Mouse (Mus musculus): ENCODE measurements around the gene Ubtd1. TPM values are rescaled to one million over a fixed set of nuclear protein-coding genes. Genes with fewer than 3 reads are reported as not detected.
A peak's percentile ranks its signal among the peaks of the same experiment; 100 is the strongest.

Ubtd1 gene
- polyA plus RNA-seq, 1 experiment from 2014 or later, result 21.3 TPM

- H3K9me3 ChIP-seq (ENCODE audit: low read length), result no peaks in the 10 kb centered on the region
- no peak overlapping the region for H3K4me3 ChIP-seq (ENCODE audit: low read depth, low read length)
- H3K9ac ChIP-seq (replicated peaks; ENCODE audit: low read depth), result no peak overlapping the region
- ATAC-seq, result peak; percentile 49; the same call in 1 of the 2 replicates
- H3K4me1 ChIP-seq (ENCODE audit: insufficient read depth, low read depth, low read length), result no peaks in the 10 kb centered on the region
- DNase-seq (ENCODE audit: low spot score), result peak; percentile 46
- H3K4me2 ChIP-seq (replicated peaks; ENCODE audit: low read depth, low read length), result no peak overlapping the region
- no peaks in the 10 kb centered on the region for H3K27me3 ChIP-seq (replicated peaks; ENCODE audit: insufficient read depth, low read length)
- no peaks in the 10 kb centered on the region for H3K36me3 ChIP-seq (ENCODE audit: insufficient read depth, low read length)
- TF ChIP-seq EP300 (IDR thresholded peaks at IDR 0.05) (peak; percentile 91), CTCF (IDR thresholded peaks at IDR 0.05) (no peak)
- 42% methylated on average over 7 of the region's 7 CpGs for WGBS
- 0 out of 2 replicates have a peak overlapping the region, but pooled peaks have one; percentile 9 for H3K27ac ChIP-seq (ENCODE audit: low read length)
These were observed 76.9 kb downstream of the Ubtd1 start for GRCm38 (mm10) chr19:42058426-42058825.

- Histone ChIP-seq H3K9me3 (ENCODE audit: low read length) (no peaks in the 10 kb centered on the region), H3K4me2 (replicated peaks; ENCODE audit: low read depth, low read length) (no peak overlapping the region), H3K4me1 (ENCODE audit: insufficient read depth, low read depth, low read length) (no peaks in the 10 kb centered on the region), H3K27me3 (replicated peaks; ENCODE audit: insufficient read depth, low read length) (no peaks in the 10 kb centered on the region), H3K4me3 (ENCODE audit: low read depth, low read length) (no peak overlapping the region), H3K9ac (replicated peaks; ENCODE audit: low read depth) (no peak overlapping the region), H3K27ac (ENCODE audit: low read length) (no peak overlapping the region), H3K36me3 (ENCODE audit: insufficient read depth, low read length) (no peaks in the 10 kb centered on the region)
- whole genome bisulfite sequencing, result 86% methylated on average over 7 of the region's 7 CpGs
- TF ChIP-seq EP300 (IDR thresholded peaks at IDR 0.05) (no peak), CTCF (IDR thresholded peaks at IDR 0.05) (no peak)
- ATAC-seq, result no peak
- DNase-seq (ENCODE audit: low spot score), result no peak
These were observed 79.9 kb downstream of the Ubtd1 start for GRCm38 (mm10) chr19:42061443-42061842.

DNA sequence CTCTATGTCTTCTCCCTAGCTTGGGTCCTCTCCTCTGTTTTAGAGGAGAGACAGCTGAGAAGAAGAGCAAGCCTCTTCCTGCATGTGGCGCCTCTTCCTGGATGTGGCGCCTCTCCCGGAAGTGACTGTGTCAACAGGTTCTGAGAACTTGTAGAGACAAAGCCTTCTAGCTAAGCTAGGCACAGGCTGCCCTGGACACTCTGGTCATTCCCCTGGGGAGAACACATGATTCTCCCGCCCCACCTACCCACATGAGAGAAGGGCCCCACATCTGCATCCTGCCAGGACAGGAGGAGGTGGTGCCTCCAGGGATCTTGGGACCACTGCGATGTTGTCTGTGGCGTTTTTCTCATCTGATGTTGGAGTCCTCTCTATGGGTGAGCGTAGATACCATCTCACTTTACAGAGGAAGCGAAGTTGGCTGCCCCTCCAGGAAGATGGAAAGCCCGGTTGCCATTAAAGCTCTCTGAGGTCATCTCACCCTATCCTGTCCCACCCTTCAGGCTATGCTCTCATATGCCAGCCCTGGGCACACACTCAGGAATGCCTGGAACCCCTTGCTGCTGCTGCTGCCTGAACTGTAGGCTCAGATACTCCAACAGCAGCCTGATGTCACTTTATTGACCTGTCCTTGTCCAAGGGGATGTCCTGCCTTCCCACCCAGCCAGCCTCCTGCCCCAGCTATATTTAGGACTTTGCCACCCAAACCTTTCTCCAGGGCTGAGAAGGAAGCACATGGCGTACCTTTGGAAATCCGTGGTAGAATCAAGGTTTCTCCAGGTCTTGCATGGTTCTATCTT is 87.1 kb downstream of the Ubtd1 start:
- peak; percentile 91 for ATAC-seq
- WGBS, result 61% methylated on average over 11 of the region's 11 CpGs
- no peak overlapping the region for H3K4me3 ChIP-seq (ENCODE audit: low read depth, low read length)

GRCm38 (mm10) chr19:42069241-42069525 is 87.6 kb downstream of the Ubtd1 start:
- Histone ChIP-seq H3K9me3 (ENCODE audit: low read length) (no peaks in the 10 kb centered on the region), H3K4me2 (replicated peaks; ENCODE audit: low read depth, low read length) (no peak overlapping the region)
- 46% methylated on average over 6 of the region's 6 CpGs for whole genome bisulfite sequencing

More for the DNA sequence above, 87.1 kb downstream of the Ubtd1 start:
- TF ChIP-seq EP300 (IDR thresholded peaks at IDR 0.05), result peak; percentile 88
- no peak for TF ChIP-seq CTCF (IDR thresholded peaks at IDR 0.05)
- Histone ChIP-seq H3K9me3 (ENCODE audit: low read length) (no peaks in the 10 kb centered on the region), H3K27me3 (replicated peaks; ENCODE audit: insufficient read depth, low read length) (no peaks in the 10 kb centered on the region), H3K4me1 (ENCODE audit: insufficient read depth, low read depth, low read length) (no peaks in the 10 kb centered on the region), H3K9ac (replicated peaks; ENCODE audit: low read depth) (no peak overlapping the region), H3K27ac (ENCODE audit: low read length) (peak overlapping the region; percentile 68), H3K4me2 (replicated peaks; ENCODE audit: low read depth, low read length) (no peak overlapping the region), H3K36me3 (ENCODE audit: insufficient read depth, low read length) (no peaks in the 10 kb centered on the region)
- DNase-seq (ENCODE audit: low spot score), result peak; percentile 61

GRCm38 (mm10) chr19:42071221-42071620 is 89.7 kb downstream of the Ubtd1 start:
- no peaks in the 10 kb centered on the region for H3K4me1 ChIP-seq (ENCODE audit: insufficient read depth, low read depth, low read length)
- no peaks in the 10 kb centered on the region for H3K9me3 ChIP-seq (ENCODE audit: low read length)
- DNase-seq (ENCODE audit: low spot score) (peak; percentile 62), ATAC-seq (no peak)
- H3K27ac ChIP-seq (ENCODE audit: low read length), result no peak overlapping the region
- 62% methylated on average over 7 of the region's 7 CpGs for WGBS
- H3K4me2 ChIP-seq (replicated peaks; ENCODE audit: low read depth, low read length), result no peak overlapping the region
- no peak for TF ChIP-seq EP300 (IDR thresholded peaks at IDR 0.05)
- peak; percentile 67 for TF ChIP-seq CTCF (IDR thresholded peaks at IDR 0.05)
- no peak overlapping the region for H3K9ac ChIP-seq (replicated peaks; ENCODE audit: low read depth)
- H3K36me3 ChIP-seq (ENCODE audit: insufficient read depth, low read length), result no peaks in the 10 kb centered on the region
- no peak overlapping the region for H3K4me3 ChIP-seq (ENCODE audit: low read depth, low read length)
- no peaks in the 10 kb centered on the region for H3K27me3 ChIP-seq (replicated peaks; ENCODE audit: insufficient read depth, low read length)

More at GRCm38 (mm10) chr19:42069241-42069525, 87.6 kb downstream of the Ubtd1 start:
- no peaks in the 10 kb centered on the region for H3K27me3 ChIP-seq (replicated peaks; ENCODE audit: insufficient read depth, low read length)
- no peaks in the 10 kb centered on the region for H3K4me1 ChIP-seq (ENCODE audit: insufficient read depth, low read depth, low read length)
- peak; percentile 79 for TF ChIP-seq CTCF (IDR thresholded peaks at IDR 0.05)
- TF ChIP-seq EP300 (IDR thresholded peaks at IDR 0.05), result no peak
- H3K36me3 ChIP-seq (ENCODE audit: insufficient read depth, low read length), result no peaks in the 10 kb centered on the region
- peak overlapping the region; percentile 68 for H3K27ac ChIP-seq (ENCODE audit: low read length)
- ATAC-seq (peak; percentile 51), DNase-seq (ENCODE audit: low spot score) (peak; percentile 62)
- no peak overlapping the region for H3K4me3 ChIP-seq (ENCODE audit: low read depth, low read length)
- H3K9ac ChIP-seq (replicated peaks; ENCODE audit: low read depth), result no peak overlapping the region

DNA sequence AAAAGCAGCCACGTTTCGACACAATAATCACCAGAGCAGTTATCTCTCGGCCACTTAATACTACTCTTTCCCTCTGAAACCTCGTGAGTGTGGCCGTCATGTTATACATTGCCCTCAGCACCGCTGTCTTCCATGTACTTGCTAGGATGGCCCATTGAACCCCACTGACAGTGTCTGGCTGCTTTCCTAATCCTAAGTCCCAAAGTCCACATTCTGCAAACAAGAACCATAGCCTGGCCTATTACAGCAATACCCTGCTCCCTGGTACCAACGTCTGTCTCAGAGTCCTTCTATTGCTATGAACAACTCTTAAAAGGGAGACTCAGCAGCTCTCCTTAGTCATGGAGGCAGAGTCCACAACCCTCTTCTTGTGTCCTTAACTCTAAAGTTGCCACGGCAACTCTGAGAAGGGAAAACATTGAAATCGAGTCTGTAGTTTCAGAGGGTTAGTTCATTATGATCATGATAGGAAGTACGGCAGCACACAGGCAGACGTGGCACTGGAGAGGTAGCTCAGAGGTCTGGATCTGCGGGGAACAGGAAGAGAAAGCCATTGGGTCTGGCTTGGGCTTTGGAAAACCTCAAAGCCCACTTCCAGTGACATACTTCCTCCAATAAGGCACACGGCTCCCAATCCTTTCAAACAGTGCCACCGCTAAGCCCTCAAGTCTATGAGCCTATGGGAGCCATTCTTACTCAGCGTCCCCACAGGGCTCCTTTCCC is 90.5 kb downstream of the Ubtd1 start:
- WGBS, result 65% methylated on average over 15 of the region's 15 CpGs
- no peaks in the 10 kb centered on the region for H3K4me1 ChIP-seq (ENCODE audit: insufficient read depth, low read depth, low read length)
- no peaks in the 10 kb centered on the region for H3K27me3 ChIP-seq (replicated peaks; ENCODE audit: insufficient read depth, low read length)
- TF ChIP-seq EP300 (IDR thresholded peaks at IDR 0.05) (no peak), CTCF (IDR thresholded peaks at IDR 0.05) (no peak)
- no peak overlapping the region for H3K4me2 ChIP-seq (replicated peaks; ENCODE audit: low read depth, low read length)
- ATAC-seq (no peak), DNase-seq (ENCODE audit: low spot score) (no peak)
- no peak overlapping the region for H3K27ac ChIP-seq (ENCODE audit: low read length)
- no peaks in the 10 kb centered on the region for H3K36me3 ChIP-seq (ENCODE audit: insufficient read depth, low read length)
- no peak overlapping the region for H3K9ac ChIP-seq (replicated peaks; ENCODE audit: low read depth)
- no peak overlapping the region for H3K4me3 ChIP-seq (ENCODE audit: low read depth, low read length)
- H3K9me3 ChIP-seq (ENCODE audit: low read length), result no peaks in the 10 kb centered on the region
